Mouse (Mus musculus) liver, postnatal 0 days (tissue): ENCODE measurements at regions not wholly inside any gene's neighbourhood (a gene's known extent, or its start where the extent isn't known, plus 50 kb on each side); places are given as distances from the start of the nearest gene placed in this dataset.

Experiments used
- CTCF ChIP-seq: sonication (generic); IDR thresholded peaks from 2 replicates; pipeline ENCODE4 v1.5.1; 2016; ENCODE audit warnings: antibody characterized with exemption, low read depth
- EP300 ChIP-seq: IDR thresholded peaks from 2 replicates; pipeline ENCODE4 v1.6.1; 2016; ENCODE audit warnings: antibody characterized with exemption, low read depth, mild to moderate bottlenecking

GRCm38 (mm10) chr6:148604790-148605189 lies 160.6 kb upstream of the Tmtc1 start:
- no peak for TF ChIP-seq CTCF
- TF ChIP-seq EP300, result no peak
